Mouse (Mus musculus): ENCODE data around the gene Mrm2.

GRCm38 (mm10) chr5:140338779-140339178 is 7.1 kb upstream of the Mrm2 start:
- no peak for TF ChIP-seq TCF12 (IDR thresholded peaks at IDR 0.05; ENCODE audit: low read depth, low read length)
- TF ChIP-seq POLR2A (IDR thresholded peaks at IDR 0.05; ENCODE audit: low read depth, low read length), result no peak
- no peak for TF ChIP-seq NRF1 (IDR thresholded peaks at IDR 0.05; ENCODE audit: low read depth, low read length)
- no peak for TF ChIP-seq IRF4 (IDR thresholded peaks at IDR 0.05; ENCODE audit: low read depth, low read length)
- no peak for TF ChIP-seq USF1 (IDR thresholded peaks at IDR 0.05; ENCODE audit: low read depth, low read length)
